Mouse (Mus musculus): ENCODE results near the gene Htr3b.

DNA sequence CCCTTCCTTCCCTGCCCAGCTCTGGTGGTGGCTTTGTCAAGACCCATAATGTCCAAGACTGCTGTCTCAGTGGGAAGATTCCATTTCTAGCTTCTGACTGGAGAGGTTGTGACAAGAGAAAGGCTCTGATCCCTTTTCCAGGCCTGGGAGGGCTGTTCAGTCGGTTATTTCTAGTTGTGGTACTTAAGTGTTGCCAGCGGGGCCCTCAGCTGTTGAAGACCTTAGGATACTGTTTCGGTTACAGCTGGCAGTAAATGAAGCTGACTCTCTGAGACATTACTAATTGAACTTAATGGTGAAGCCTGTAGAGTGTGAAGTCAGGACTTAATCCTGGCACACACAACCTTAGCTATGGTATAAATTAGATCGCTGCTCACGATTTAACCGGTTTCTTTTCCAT, 34.5 kb upstream of the Htr3b start:
- no peak for TF ChIP-seq POLR2A (IDR thresholded peaks at IDR 0.05; ENCODE audit: borderline replicate concordance, control insufficient read depth, low read depth, low read length)
- no peak for TF ChIP-seq CTCF (IDR thresholded peaks at IDR 0.05; ENCODE audit: control insufficient read depth, insufficient read depth, low read length)
